Mouse (Mus musculus): ENCODE data around the gene Sox5.
A peak's percentile ranks its signal among the peaks of the same experiment; 100 is the strongest.

GRCm38 (mm10) chr6:144746436-144746835 lies 35.3 kb downstream of the Sox5 start:
- TF ChIP-seq CTCF (IDR thresholded peaks at IDR 0.05; ENCODE audit: extremely low read depth, insufficient read depth, low read length) (0 out of 2 replicates have a peak, but pooled peaks have one; percentile 4), POLR2A (IDR thresholded peaks at IDR 0.05; ENCODE audit: extremely low read depth, insufficient read depth, low read length) (no peak)

Measured in cortical plate, adult 2 months (tissue).